Mouse (Mus musculus): ENCODE results near the gene Flt4. TPM values are rescaled to one million over a fixed set of nuclear protein-coding genes. Genes with fewer than 3 reads are reported as not detected.
"Not testable (repeated sequence)": the region's sequence is repeated elsewhere in the genome, so short reads cannot be mapped to it uniquely, and the experiment has no call there.

The Flt4 gene
- polyA plus RNA-seq (2012; fragmentation: generic; extraction: Trizol) = 0.02 TPM
- long read RNA-seq, experiment 1 = 0 reads
- long read RNA-seq, experiment 2 = 0 reads

DNA sequence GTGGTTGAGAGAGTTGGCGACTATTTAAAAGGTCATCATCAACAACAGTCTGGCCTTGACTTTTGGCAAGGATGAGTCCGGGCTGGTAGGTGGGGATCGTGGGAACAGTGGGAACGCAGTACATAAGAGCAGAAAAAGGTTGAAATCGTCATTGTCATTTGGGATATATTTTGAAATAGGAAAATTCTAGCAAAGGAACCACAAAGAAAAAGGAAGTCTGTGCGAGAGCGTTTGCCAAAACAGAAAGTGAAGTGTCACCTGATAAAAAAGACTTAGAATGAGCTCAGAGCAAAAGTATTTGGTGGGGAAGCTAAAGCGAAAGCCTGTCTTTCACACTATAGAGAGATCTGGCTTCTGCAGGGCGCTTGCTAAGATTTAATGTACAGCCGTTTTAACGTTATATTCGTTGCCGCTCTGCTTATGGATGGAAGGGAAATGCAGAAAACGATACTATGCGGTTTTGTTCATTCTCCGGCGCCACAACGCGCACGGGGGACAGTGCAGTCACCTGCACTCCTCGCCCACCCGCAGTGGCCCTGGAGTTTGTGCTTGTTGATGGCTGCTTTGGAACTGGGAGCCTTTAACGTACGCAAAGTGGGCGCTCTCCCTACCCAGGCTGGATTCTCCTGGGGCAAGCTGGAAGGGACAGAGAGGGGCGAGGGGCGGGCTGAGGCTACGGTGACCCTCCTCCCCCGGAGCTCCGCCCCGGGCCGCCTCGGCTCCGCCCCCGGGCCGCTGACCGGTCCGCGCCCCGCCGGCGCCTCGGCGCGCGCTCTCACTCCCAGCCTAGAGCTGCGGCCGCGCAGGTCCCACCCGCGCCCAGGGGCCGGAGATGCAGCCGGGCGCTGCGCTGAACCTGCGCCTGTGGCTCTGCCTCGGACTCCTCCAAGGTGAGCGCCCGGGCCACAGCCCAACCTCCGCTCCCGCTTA is at the start of gene Flt4:
Gene Flt4, plus strand, starts transcription at position 326 of the 930 bp plus-strand sequence.
- H3K79me2 ChIP-seq (ENCODE audit: control insufficient read depth, insufficient read depth); H3ac ChIP-seq (ENCODE audit: control insufficient read depth, insufficient read length, low read depth); H3K79me3 ChIP-seq (ENCODE audit: low read depth); H3K36me3 ChIP-seq (ENCODE audit: control insufficient read depth, insufficient read depth): not testable (repeated sequence)
- Histone ChIP-seq H3K4me3 (ENCODE audit: insufficient read depth, poor library complexity, severe bottlenecking) (peak within 1 kb of the TSS; percentile 11), H3K27me3 (ENCODE audit: control insufficient read depth, insufficient read depth, insufficient read length) (peaks cover 34% of the 10 kb centered on the region)

DNA sequence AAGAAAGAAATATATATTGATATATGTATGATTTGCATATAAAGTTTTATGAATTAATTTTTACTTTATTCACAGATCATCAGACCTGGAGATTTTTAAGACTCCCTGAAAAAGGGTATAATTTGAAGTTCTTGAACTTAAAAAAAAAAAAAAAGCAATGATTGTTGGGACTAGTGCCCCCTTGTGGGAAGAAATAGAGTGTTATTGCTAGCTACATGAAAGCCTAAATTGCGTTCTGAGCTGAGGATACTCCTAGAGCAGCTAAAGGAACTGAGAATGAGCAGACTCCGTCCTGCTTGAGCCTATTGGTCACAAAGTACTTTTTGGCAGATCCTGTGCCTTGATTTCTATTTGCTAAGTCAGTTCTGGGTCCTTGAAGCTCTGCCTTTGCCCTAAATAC is 34.0 kb upstream of the Flt4 start:
- H3K79me3 ChIP-seq (ENCODE audit: low read depth); H3ac ChIP-seq (ENCODE audit: control insufficient read depth, insufficient read length, low read depth); H3K27me3 ChIP-seq (ENCODE audit: control insufficient read depth, insufficient read depth, insufficient read length); H3K4me3 ChIP-seq (ENCODE audit: insufficient read depth, poor library complexity, severe bottlenecking); H3K79me2 ChIP-seq (ENCODE audit: control insufficient read depth, insufficient read depth); H3K36me3 ChIP-seq (ENCODE audit: control insufficient read depth, insufficient read depth): not testable (repeated sequence)

DNA sequence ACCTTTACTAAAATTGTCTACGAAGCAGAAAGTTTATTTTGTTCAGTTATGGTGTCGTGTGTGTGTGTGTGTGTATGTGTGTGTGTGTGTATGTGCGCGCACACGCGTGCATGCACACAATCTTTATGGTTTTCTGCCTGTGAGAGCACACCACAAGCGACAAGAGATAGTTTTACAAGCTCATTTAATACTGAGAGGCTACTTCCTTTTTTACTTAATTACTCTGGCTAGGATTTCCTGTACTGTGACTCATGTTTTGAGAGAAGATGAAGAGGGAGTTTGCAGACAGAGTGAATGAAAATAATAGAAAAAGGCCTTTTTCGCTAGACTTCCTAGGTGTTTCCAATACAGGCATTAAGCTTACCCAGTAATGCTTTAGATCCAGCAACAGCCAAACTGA is 28.6 kb upstream of the Flt4 start:
- H3K79me3 ChIP-seq (ENCODE audit: low read depth); H3K79me2 ChIP-seq (ENCODE audit: control insufficient read depth, insufficient read depth); H3ac ChIP-seq (ENCODE audit: control insufficient read depth, insufficient read length, low read depth); H3K27me3 ChIP-seq (ENCODE audit: control insufficient read depth, insufficient read depth, insufficient read length); H3K4me3 ChIP-seq (ENCODE audit: insufficient read depth, poor library complexity, severe bottlenecking); H3K36me3 ChIP-seq (ENCODE audit: control insufficient read depth, insufficient read depth): not testable (repeated sequence)

DNA sequence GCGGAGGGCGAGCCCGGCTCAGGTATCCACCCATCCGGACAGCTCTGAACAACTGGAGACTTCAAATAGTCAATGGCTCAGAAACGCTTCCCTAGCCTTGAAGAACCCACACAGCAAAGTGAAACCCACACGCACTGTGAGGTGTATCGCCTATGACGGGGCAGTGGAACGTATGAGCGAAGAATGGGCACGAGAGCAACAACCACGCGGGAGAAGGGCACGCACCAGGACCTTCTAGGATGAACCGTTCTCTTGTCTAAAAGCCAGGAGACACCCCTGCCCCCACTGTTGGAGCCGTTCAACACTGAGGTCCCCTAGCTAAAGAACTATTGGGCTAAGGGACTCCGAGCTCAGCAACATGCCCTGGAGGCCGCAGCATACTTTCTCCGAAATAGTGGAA is 18.9 kb upstream of the Flt4 start:
- Histone ChIP-seq H3K27me3 (ENCODE audit: control insufficient read depth, insufficient read depth, insufficient read length) (no peaks in the 10 kb centered on the region), H3K4me3 (ENCODE audit: insufficient read depth, poor library complexity, severe bottlenecking) (no peak overlapping the region), H3K36me3 (ENCODE audit: control insufficient read depth, insufficient read depth) (no peaks in the 10 kb centered on the region), H3K79me2 (ENCODE audit: control insufficient read depth, insufficient read depth) (no peaks in the 10 kb centered on the region), H3K79me3 (ENCODE audit: low read depth) (no peaks in the 10 kb centered on the region), H3ac (ENCODE audit: control insufficient read depth, insufficient read length, low read depth) (no peak overlapping the region)
- no peak for TF ChIP-seq USF1 (IDR thresholded peaks at IDR 0.05; ENCODE audit: low read depth)
- no peak for TF ChIP-seq MAX (IDR thresholded peaks at IDR 0.05)
- no peak for TF ChIP-seq FOSL1 (IDR thresholded peaks at IDR 0.05; ENCODE audit: insufficient read depth, low read length, poor library complexity, severe bottlenecking)
- no peak for TF ChIP-seq CTCF (IDR thresholded peaks at IDR 0.05; ENCODE audit: control insufficient read depth, insufficient read depth, insufficient read length)

DNA sequence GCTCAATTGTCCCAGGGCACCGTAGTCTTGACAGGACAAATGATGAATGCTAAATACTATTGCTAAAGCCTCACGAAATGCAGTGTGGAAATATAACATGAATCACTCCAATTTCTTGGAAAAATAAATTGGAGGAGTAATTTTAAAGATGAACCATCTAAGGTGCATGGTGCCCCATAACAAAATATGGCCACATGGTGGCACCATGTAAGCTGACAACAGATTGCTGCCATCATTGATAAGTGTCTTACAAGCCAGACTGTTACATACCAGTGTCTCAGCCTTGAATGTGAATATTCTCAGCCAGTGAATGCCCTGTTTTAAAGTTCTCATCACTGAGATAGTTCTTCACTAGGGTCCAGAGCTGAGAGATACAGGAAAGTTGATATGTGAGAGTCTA is 11.9 kb upstream of the Flt4 start:
- not testable (repeated sequence) for H3ac ChIP-seq (ENCODE audit: control insufficient read depth, insufficient read length, low read depth); H3K79me2 ChIP-seq (ENCODE audit: control insufficient read depth, insufficient read depth); H3K36me3 ChIP-seq (ENCODE audit: control insufficient read depth, insufficient read depth); H3K79me3 ChIP-seq (ENCODE audit: low read depth); H3K4me3 ChIP-seq (ENCODE audit: insufficient read depth, poor library complexity, severe bottlenecking); H3K27me3 ChIP-seq (ENCODE audit: control insufficient read depth, insufficient read depth, insufficient read length)

DNA sequence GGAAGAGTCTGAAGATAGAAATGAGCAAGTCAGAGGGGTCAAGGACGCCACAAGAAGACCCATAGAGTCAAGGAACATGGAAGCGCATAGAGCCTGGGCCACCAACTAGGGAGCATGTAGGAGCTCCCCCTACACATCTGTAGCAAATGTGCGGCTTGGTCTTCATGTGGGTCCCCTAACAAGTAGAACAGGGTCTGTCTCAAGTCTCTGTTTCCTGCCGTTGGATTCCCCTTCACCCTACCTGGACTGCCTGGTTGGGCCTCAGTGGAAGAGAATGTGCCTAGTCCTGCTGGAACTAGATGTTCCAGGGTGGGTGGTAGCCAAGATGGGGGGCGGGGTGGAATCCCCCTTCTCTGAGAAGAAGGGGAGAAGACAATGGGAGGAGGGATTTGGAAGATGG is 757 bp upstream of the Flt4 start:
- not testable (repeated sequence) for H3K36me3 ChIP-seq (ENCODE audit: control insufficient read depth, insufficient read depth)
- peaks cover 26% of the 10 kb centered on the region for H3K27me3 ChIP-seq (ENCODE audit: control insufficient read depth, insufficient read depth, insufficient read length)

DNA sequence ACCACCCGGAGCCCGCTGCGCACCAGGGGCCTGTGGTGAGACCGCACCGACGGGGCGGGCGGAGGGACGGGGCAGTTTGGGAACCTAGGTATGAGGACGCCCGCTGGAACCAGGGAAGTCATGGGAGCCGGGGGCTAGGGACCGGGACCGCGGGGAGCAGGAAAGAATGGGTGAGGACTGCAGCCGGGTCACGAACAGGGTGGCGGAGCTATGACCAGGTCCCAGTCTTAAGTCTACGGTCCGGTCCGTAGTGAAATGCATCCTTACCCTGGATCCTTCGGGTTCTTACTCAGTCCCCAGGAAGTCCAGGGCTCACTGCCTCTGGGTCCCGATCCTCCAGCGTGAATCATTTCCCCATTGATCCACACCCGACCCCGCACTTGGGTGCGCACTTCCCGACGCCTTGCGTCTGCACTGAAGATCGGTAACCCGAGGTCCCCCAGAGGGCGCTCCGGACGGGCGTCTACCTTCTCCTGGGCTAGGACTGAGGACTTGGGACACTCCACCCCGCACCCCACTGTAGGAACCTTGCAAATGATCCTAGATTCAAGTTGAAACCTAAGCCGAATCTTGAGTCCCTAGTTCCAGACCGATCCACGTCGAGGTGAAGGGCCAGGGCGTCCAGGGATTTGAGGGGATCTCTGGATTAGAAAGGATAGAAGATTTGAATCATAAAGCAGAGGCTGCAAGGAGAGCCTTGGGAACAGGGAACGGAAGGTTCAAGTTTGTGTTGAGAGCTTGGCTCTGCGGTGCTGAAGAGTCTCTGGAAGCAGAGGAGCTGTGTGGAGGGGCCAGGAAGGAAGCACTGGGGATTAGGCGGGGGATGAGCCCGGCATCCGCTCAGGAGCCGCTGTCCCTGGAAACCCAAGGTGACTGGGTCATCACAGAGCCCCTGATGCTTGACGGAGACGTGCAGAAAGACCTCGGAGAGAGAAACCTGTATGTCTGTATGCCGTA is 1.1 kb downstream of the Flt4 start:
- H3K27me3 ChIP-seq (ENCODE audit: control insufficient read depth, insufficient read depth, insufficient read length) = peaks cover 41% of the 10 kb centered on the region
- H3ac ChIP-seq (ENCODE audit: control insufficient read depth, insufficient read length, low read depth); H3K79me3 ChIP-seq (ENCODE audit: low read depth); H3K4me3 ChIP-seq (ENCODE audit: insufficient read depth, poor library complexity, severe bottlenecking); H3K79me2 ChIP-seq (ENCODE audit: control insufficient read depth, insufficient read depth); H3K36me3 ChIP-seq (ENCODE audit: control insufficient read depth, insufficient read depth): not testable (repeated sequence)

More for the DNA sequence above, 757 bp upstream of the Flt4 start:
- not testable (repeated sequence) for H3ac ChIP-seq (ENCODE audit: control insufficient read depth, insufficient read length, low read depth); H3K4me3 ChIP-seq (ENCODE audit: insufficient read depth, poor library complexity, severe bottlenecking); H3K79me3 ChIP-seq (ENCODE audit: low read depth); H3K79me2 ChIP-seq (ENCODE audit: control insufficient read depth, insufficient read depth)

DNA sequence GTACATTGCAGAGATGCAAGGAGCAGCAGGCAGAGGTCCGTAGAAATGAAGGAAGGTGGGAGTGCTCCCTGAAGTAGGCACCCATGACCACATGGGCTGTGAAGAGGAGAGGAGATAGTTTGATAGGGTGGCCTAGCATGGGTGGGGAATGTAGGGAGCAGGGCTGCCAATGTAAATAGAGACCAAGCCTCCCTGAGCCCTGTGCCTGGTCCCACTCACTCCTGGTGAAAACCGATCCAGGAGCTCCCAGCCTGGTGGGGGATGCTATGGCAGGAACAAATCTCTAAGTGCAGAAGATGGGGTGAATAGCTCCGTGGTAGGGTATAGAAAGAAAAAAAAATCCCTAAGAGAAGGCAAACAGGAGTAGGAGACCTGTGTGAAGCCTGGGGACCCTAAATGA is 2.3 kb downstream of the Flt4 start:
- not testable (repeated sequence) for H3K79me2 ChIP-seq (ENCODE audit: control insufficient read depth, insufficient read depth); H3K36me3 ChIP-seq (ENCODE audit: control insufficient read depth, insufficient read depth); H3ac ChIP-seq (ENCODE audit: control insufficient read depth, insufficient read length, low read depth); H3K4me3 ChIP-seq (ENCODE audit: insufficient read depth, poor library complexity, severe bottlenecking); H3K79me3 ChIP-seq (ENCODE audit: low read depth)
- peaks cover 48% of the 10 kb centered on the region for H3K27me3 ChIP-seq (ENCODE audit: control insufficient read depth, insufficient read depth, insufficient read length)

Measured in C2C12 (cell line).